Mouse (Mus musculus): ENCODE measurements around the gene Ube2m.

GRCm38 (mm10) chr7:13044254-13044625 is 6.2 kb upstream of the Ube2m start:
- no peak for TF ChIP-seq POLR2A (IDR thresholded peaks at IDR 0.05; ENCODE audit: low read depth, low read length)
- no peak for TF ChIP-seq CTCF (IDR thresholded peaks at IDR 0.05; ENCODE audit: borderline replicate concordance, insufficient read depth, low read length)

All from embryonic fibroblast, embryonic 13.5 days (primary cell).